Mouse (Mus musculus) kidney, adult 18-20 months (tissue): ENCODE results near the gene Map1lc3a.

Experiments used
- DNase-seq: peaks from one replicate; pipeline ENCODE4 v3.0.0; 2021

Map1lc3a gene

DNA sequence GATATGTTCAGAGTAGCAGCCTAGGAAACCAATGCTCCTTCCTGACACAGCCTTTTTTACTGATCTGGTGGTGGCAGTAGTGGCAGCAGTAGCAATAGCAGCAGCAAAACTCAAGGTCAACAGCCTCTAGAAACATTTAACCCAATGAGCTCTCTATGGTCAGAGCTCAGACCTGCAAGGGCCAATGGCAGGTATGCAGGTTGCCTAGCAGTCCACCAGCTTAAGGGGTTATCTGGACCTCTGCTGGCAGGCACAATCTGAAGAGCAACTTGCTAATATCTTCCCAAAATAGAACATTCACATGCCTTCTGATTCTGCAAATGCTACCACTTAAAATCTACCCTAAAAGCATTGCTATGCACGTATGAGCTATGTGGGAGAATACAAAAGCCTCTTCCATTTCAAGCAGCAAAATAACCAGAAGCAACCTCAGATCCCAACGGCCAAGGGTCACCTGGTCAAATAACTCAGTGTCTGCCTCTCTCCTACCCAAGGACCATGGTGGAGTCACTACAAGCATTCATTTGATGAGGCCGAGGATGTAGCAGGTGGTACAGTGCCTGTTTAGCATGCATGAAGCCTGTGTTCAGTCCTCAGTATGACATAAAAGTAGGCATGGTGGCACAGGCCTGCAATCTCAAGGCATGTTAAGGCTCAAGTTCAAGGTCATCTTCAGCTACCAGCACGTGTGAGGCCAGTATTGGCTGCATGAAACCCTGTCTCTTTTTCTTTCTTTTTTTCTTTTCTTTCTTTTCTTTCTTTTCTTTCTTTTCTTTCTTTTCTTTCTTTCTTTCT, 11.6 kb downstream of the Map1lc3a start:
- DNase-seq = no peak

DNA sequence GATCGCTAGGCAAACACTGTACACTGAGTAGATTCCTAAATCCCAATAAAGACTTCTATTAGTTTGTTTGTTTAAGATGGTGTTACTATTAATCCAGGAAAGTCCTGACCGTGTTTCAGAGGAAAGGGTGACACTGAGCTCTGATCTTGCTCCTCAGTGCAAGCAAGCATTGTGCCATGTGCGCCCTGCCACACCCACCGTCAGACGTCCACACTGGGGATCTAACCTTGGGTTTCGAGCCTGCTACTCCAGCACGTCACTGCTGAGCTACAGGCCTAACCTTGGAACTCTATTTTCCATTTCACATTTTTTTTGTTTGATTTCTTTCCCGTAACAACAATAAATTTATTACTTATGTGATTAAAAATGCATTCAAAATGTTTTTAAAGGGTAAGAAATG, 14.0 kb downstream of the Map1lc3a start:
- DNase-seq = no peak

DNA sequence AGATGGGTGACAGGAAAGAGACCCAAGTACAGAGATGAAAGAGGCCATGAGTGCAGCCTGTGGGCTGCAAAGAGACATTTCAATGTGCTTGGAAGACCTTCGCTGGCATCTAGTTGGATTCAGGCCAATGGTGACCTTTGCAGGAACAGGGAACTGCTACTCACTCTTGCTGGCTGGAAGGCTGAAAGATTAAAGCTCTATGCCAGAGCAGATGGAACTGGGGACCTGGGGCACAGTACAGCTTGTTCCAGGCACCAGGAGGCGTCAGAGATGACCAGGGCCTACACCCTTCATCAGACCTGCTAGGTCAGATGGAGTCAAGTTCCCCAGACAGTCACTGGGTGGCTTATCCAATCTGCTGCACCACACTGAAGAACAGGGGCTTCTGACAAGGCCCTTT, 17.3 kb downstream of the Map1lc3a start:
- DNase-seq = no peak

DNA sequence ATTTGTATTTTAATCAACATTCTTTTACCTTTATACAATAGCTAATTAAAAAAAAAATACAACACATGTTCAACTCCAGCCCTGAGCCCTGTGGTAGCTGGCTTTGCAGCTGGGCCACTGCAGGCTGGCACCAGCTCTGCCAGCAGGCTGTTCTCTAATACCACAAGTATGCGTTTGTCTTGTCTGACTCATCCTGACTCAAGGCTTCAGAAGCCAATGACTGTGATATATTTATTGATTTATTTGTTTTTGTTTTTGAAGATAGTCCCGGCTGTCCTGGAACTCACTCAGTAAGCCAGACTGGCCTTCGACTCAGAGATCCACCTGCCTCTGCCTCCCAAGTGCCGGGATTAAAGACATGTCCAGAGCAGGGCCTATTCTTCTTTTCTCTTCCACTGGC, 17.8 kb downstream of the Map1lc3a start:
- no peak for DNase-seq

DNA sequence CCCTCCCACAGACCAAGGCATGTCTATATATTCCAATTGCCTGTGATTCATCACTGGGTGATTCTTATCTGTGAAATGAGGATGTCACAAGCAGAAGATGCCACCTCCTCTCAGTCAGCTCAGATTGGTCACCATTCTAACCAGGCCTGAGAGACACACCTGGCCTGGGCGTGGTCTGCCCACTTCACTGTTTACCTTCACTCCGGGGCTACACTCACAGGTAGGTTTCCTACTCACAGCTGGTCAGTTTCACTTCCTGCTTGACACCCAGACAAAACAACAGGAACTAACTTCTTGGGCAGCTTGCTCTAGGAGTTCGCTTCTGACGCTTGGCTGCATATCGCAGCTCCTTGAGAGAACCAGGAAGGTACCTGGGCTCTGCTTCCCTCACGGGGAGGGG, 19.4 kb downstream of the Map1lc3a start:
- no peak for DNase-seq

- no peak for DNase-seq
These were observed 23.5 kb downstream of the Map1lc3a start for GRCm38 (mm10) chr2:155299563-155299962.

GRCm38 (mm10) chr2:155308936-155309592, 33.0 kb downstream of the Map1lc3a start:
- peak; percentile 16 for DNase-seq

DNA sequence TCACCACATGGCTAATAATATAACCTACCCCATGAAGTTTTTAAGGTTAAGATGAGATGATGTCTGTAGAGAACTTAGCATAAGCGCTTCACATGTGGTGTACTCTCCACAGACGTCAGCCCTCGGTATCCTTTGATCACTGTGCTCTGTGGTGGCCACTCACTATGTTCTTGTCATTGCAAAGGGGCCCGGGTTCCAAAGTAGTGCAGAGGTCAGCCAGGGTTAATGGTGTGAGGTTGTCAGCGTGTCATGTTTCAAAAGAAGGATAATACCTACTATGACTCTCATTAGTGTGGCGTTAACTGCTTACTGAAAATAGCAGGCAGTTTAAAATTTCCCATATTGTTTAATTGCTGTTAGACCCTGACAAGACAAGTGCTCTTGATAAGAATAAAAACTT, 37.6 kb downstream of the Map1lc3a start:
- DNase-seq = no peak

DNA sequence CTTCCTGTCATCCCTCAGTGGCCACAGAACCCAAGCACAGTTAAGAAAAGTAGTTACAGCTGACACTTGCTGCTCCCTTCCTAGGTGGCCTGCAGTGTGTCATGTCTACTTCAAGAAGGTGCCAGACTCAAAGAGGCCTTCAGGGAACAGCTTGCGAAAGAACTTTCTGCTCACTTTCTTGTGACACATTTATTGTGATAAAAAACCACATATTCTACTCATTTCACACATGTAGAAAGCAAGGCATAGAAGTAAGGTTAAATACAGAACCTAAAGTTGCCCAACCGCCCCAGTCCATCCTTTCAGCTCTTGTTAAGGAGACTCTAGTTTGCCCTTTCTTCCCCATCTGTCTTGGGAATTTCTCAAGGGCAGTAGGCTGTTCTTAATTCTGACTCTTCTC, 42.5 kb downstream of the Map1lc3a start:
- no peak for DNase-seq

- no peak for DNase-seq
These were observed 44.5 kb downstream of the Map1lc3a start for GRCm38 (mm10) chr2:155320596-155320995.

- DNase-seq = no peak
These were observed 49.9 kb downstream of the Map1lc3a start for GRCm38 (mm10) chr2:155326001-155326400.
